Mouse (Mus musculus) C2C12 (cell line): ENCODE results near the gene Fam161a. TPM values are rescaled to one million over a fixed set of nuclear protein-coding genes. Genes with fewer than 3 reads are reported as not detected.

Experiments used
- H3K27me3 ChIP-seq: one replicate; pipeline ENCODE4 v1.6.1; 2011; ENCODE audit not compliant: control insufficient read depth, insufficient read depth, insufficient read length
- H3K36me3 ChIP-seq: one replicate; pipeline ENCODE4 v1.6.1; 2011; ENCODE audit not compliant: control insufficient read depth, insufficient read depth
- H3K4me3 ChIP-seq: one replicate; pipeline ENCODE4 v1.5.1; 2011; ENCODE audit warnings: mild to moderate bottlenecking, control low read depth; ENCODE audit not compliant: poor library complexity, insufficient read depth, severe bottlenecking
- H3K79me2 ChIP-seq: one replicate; pipeline ENCODE4 v1.6.1; 2011; ENCODE audit not compliant: control insufficient read depth, insufficient read depth
- H3K79me3 ChIP-seq: one replicate; pipeline ENCODE4 v1.6.1; 2011; ENCODE audit warnings: low read depth, control low read depth
- H3ac ChIP-seq: one replicate; pipeline ENCODE3; 2011; ENCODE audit warnings: low read depth; ENCODE audit not compliant: control insufficient read depth, insufficient read length
- CEBPB ChIP-seq: IDR thresholded peaks from one replicate; pipeline ENCODE4 v1.6.1; 2011; ENCODE audit warnings: low read depth, mild to moderate bottlenecking, control low read depth, moderate library complexity
- CTCF ChIP-seq: IDR thresholded peaks from one replicate; pipeline ENCODE4 v1.5.1; 2011; ENCODE audit not compliant: control insufficient read depth, insufficient read depth, insufficient read length
- FOSL1 ChIP-seq: IDR thresholded peaks from one replicate; pipeline ENCODE4 v1.8.0; 2011; ENCODE audit warnings: mild to moderate bottlenecking, low read length; ENCODE audit not compliant: poor library complexity, insufficient read depth, severe bottlenecking
- MAX ChIP-seq: IDR thresholded peaks from one replicate; pipeline ENCODE4 v1.6.1; 2011; ENCODE audit warnings: mild to moderate bottlenecking, control low read depth
- MYOD1 ChIP-seq: IDR thresholded peaks from one replicate; pipeline ENCODE4 v1.6.1; 2011; ENCODE audit warnings: low read depth; ENCODE audit not compliant: control insufficient read depth, insufficient read length
- MYOG ChIP-seq: IDR thresholded peaks from one replicate; pipeline ENCODE4 v1.6.1; 2011; ENCODE audit not compliant: control insufficient read depth, insufficient read length; ENCODE audit errors: extremely low read depth
- USF1 ChIP-seq: IDR thresholded peaks from one replicate; pipeline ENCODE4 v1.6.1; 2011; ENCODE audit warnings: low read depth, mild to moderate bottlenecking, control low read depth, moderate library complexity
- polyA plus RNA-seq: library from polyadenylated mRNA; unstranded; fragments of >200 nt; fragmentation: generic; extraction: Trizol; gene quantifications from one replicate; pipeline ENCODE4 v1.2.1, GENCODE M21; 2012; ENCODE audit warnings: missing spikeins

The Fam161a gene
- polyA plus RNA-seq, 1 experiment: 0.23 TPM

- TF ChIP-seq FOSL1: no peak
- no peak for TF ChIP-seq MYOG
- TF ChIP-seq CTCF: no peak
- TF ChIP-seq CEBPB: no peak
- no peak for TF ChIP-seq MYOD1
- no peak for TF ChIP-seq USF1
- TF ChIP-seq MAX: no peak
- peaks cover 64% of the 10 kb centered on the region for H3K79me3 ChIP-seq
These were observed 11.9 kb upstream of the Fam161a start for GRCm38 (mm10) chr11:22995461-22995860.

DNA sequence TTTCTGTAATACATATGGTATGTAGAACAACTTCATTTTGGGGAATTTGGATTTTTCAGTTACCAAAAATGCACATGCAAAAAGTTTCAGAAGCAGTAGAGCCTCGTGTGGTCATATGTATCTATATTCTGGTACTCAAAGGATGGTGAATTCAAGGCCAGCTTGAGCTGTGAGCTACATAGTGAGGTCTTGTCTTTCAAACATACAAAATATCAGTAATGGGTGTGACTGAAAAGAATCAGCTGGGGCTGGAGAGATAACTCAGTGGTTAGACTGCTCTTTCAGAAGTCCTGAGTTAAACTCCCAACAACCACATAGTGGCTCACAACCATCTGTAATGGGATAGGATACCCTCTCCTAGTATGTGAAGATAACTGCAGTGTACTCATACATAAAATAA is 9.0 kb upstream of the Fam161a start:
- TF ChIP-seq MYOD1 (no peak), MYOG (no peak), USF1 (no peak), CTCF (no peak), MAX (no peak), CEBPB (no peak), FOSL1 (no peak)
- H3K79me2 ChIP-seq: peaks cover 54% of the 10 kb centered on the region
- H3K27me3 ChIP-seq: no peaks in the 10 kb centered on the region

More at GRCm38 (mm10) chr11:22995461-22995860, 11.9 kb upstream of the Fam161a start:
- no peak overlapping the region for H3K4me3 ChIP-seq
- peaks cover 90% of the 10 kb centered on the region for H3K36me3 ChIP-seq
- no peaks in the 10 kb centered on the region for H3K27me3 ChIP-seq
- H3ac ChIP-seq: no peak overlapping the region
- peaks cover 82% of the 10 kb centered on the region for H3K79me2 ChIP-seq

DNA sequence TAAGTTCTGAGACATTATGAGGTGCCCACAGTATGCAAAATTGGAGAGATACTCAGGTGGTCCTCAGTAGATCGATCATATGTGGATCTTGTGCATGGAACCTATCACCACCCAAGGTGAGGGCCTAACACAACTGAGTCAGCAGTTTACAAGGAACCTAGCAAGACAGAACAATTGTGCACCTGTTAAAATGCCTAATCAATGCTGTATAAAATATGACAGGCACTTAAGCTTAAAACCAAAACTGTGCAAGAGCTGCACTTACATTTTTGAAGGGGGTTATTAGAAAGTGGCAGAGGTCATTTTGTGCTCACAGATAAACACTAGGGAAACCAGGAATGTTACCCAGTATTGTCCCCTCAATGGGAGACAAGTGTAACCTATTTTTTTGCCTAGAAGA is 2.1 kb upstream of the Fam161a start:
- H3K79me2 ChIP-seq: no peaks in the 10 kb centered on the region
- H3K79me3 ChIP-seq: peaks cover 2% of the 10 kb centered on the region
- H3K4me3 ChIP-seq: no peak overlapping the region
- H3ac ChIP-seq: no peak overlapping the region
- no peaks in the 10 kb centered on the region for H3K27me3 ChIP-seq
- peaks cover 59% of the 10 kb centered on the region for H3K36me3 ChIP-seq
- TF ChIP-seq CEBPB: no peak
- no peak for TF ChIP-seq MAX
- no peak for TF ChIP-seq MYOG

More for the DNA sequence above, 9.0 kb upstream of the Fam161a start:
- peaks cover 100% of the 10 kb centered on the region for H3K36me3 ChIP-seq
- peaks cover 35% of the 10 kb centered on the region for H3K79me3 ChIP-seq
- H3K4me3 ChIP-seq: no peak overlapping the region
- no peak overlapping the region for H3ac ChIP-seq

DNA sequence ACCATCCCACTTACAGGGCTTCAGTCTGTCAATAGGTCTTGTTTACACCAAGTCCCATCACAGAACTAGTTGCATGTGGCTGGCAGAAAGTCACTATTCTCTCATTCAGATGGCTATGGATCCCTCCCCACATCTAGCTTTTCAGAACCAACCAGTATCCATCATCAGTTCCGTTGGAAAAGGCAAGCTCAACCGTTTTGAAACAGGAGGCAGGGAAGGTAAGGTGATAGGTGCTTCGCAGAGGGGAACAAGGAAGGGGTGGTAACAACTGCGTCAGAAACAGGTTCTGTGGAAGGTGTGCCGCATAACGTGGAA is 208 bp upstream of the Fam161a start:
- Histone ChIP-seq H3K79me2 (no peaks in the 10 kb centered on the region), H3K4me3 (no peak overlapping the region), H3ac (peak overlapping the region; percentile 45), H3K79me3 (peaks cover 2% of the 10 kb centered on the region), H3K27me3 (no peaks in the 10 kb centered on the region), H3K36me3 (peaks cover 41% of the 10 kb centered on the region)
- TF ChIP-seq USF1: no peak
- no peak for TF ChIP-seq CEBPB
- TF ChIP-seq MYOD1: no peak
- no peak for TF ChIP-seq CTCF
- no peak for TF ChIP-seq MYOG
- TF ChIP-seq MAX: no peak

GRCm38 (mm10) chr11:23008181-23008823 is 971 bp downstream of the Fam161a start:
- TF ChIP-seq CTCF (no peak), FOSL1 (no peak), CEBPB (no peak), MYOD1 (no peak), MAX (no peak), USF1 (no peak), MYOG (no peak)
- Histone ChIP-seq H3K27me3 (no peaks in the 10 kb centered on the region), H3K36me3 (peaks cover 29% of the 10 kb centered on the region), H3K4me3 (peak overlapping the region; percentile 35), H3ac (peak overlapping the region; percentile 68), H3K79me3 (peaks cover 2% of the 10 kb centered on the region), H3K79me2 (no peaks in the 10 kb centered on the region)

DNA sequence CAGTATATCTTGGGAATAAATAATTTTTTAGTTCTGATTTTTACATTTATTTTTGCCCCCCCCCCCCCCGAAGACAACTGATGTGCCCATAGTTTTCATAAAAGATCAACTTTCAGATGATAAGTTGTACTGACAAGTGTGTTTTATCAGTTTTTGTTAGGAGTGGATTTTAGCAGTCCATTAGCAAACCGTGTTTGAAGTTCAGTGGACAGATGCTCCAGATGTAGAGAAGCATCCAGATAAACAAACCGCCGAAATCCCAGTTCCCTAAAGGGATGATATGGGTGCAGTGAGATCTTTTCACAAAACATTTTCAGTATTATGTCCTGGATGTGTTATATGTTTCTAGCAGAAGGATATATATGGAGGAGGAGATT is 1.5 kb downstream of the Fam161a start:
- TF ChIP-seq CEBPB (no peak), USF1 (no peak), MYOD1 (no peak), MYOG (no peak), CTCF (no peak), MAX (no peak), FOSL1 (no peak)
- H3K27me3 ChIP-seq: no peaks in the 10 kb centered on the region
- H3ac ChIP-seq: no peak overlapping the region
- H3K36me3 ChIP-seq: peaks cover 24% of the 10 kb centered on the region
- H3K79me3 ChIP-seq: peaks cover 2% of the 10 kb centered on the region
- no peaks in the 10 kb centered on the region for H3K79me2 ChIP-seq
- H3K4me3 ChIP-seq: peak overlapping the region; percentile 35
